Mouse (Mus musculus) limb, embryonic 11.5 days (tissue): Measurements from ENCODE around the gene 4930474N05Rik. TPM values are rescaled to one million over a fixed set of nuclear protein-coding genes. Genes with fewer than 3 reads are reported as not detected.

ENCODE experiments used
- ATAC-seq: fragments of 200-750 bp; cut with Nextera tagmentation; 2 replicates; pipeline ENCODE4 v1.8.0; 2017; ENCODE audit warnings: low read depth; ENCODE audit not compliant: insufficient number of reproducible peaks, low FRiP score, low TSS enrichment
- DNase-seq: peaks from one replicate; pipeline ENCODE4 v3.0.0-alpha.2; 2015; ENCODE audit warnings: low spot score
- H3K27ac ChIP-seq: fragments of 300-500 bp; sonication (generic); replicated peaks from 2 replicates; pipeline ENCODE4 v1.5.1; 2014; ENCODE audit warnings: low read depth, mild to moderate bottlenecking, low read length
- H3K27me3 ChIP-seq: fragments of 300-500 bp; sonication (generic); 2 replicates; pipeline ENCODE4 v1.6.1; 2014; ENCODE audit warnings: mild to moderate bottlenecking, low read length, mixed read lengths; ENCODE audit not compliant: control insufficient read depth, insufficient read depth
- H3K36me3 ChIP-seq: fragments of 300-500 bp; sonication (generic); 2 replicates; pipeline ENCODE4 v1.6.1; 2014; ENCODE audit warnings: mild to moderate bottlenecking, low read length, moderate library complexity, mixed read lengths; ENCODE audit not compliant: control insufficient read depth, insufficient read depth
- H3K4me1 ChIP-seq: fragments of 300-500 bp; sonication (generic); 2 replicates; pipeline ENCODE4 v1.6.1; 2014; ENCODE audit warnings: low read length, mixed read lengths; ENCODE audit not compliant: control insufficient read depth, insufficient read depth
- H3K4me2 ChIP-seq: fragments of 300-500 bp; sonication (generic); 2 replicates; pipeline ENCODE4 v1.6.1; 2014; ENCODE audit warnings: low read depth, mild to moderate bottlenecking, moderate library complexity; ENCODE audit not compliant: severe bottlenecking
- H3K4me3 ChIP-seq: fragments of 300-500 bp; sonication (generic); 2 replicates; pipeline ENCODE4 v1.5.1; 2014; ENCODE audit warnings: low read depth, low read length
- H3K9ac ChIP-seq: fragments of 300-500 bp; sonication (generic); 2 replicates; pipeline ENCODE4 v1.6.1; 2014; ENCODE audit warnings: mild to moderate bottlenecking, low read length
- H3K9me3 ChIP-seq: fragments of 300-500 bp; sonication (generic); 2 replicates; pipeline ENCODE4 v1.6.1; 2016; ENCODE audit warnings: low read length; ENCODE audit not compliant: control insufficient read depth
- WGBS: fragments of 180-500 bp; shearing (Covaris S2); extraction: QIAGEN DNeasy Blood & Tissue Kit; methylation state at CpG from one replicate; pipeline ENCODE4 v1.1.7; 2014; 5-methylcytosine and 5-hydroxymethylcytosine counted together
- polyA plus RNA-seq: library from polyadenylated mRNA; unstranded; fragments of >200 nt; fragmentation: Nextera tagmentation; extraction: Ambion mirVana; gene quantifications from 2 replicates; pipeline ENCODE4 v1.2.1, GENCODE M21; 2014

Gene 4930474N05Rik
- polyA plus RNA-seq, 1 experiment from 2014 or later, result not detected

DNA sequence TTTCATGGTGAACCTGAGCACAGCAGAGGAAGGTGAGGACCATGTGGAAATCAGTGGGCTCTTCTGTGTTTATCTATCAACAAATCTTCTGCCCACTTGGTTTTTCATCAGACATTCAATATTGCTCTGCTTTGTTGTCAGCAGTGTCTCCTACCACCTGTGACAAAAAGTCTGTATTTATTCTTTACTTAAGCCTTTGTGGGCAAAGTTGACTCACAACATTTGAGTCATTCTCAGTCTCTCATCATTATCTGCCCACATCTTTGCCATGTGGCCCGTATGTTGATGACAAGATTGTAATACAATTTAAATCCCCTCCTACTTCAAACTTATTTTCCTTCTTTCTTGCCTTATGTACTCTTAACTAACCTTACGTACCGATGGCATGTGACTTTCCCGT, 43.0 kb downstream of the 4930474N05Rik start:
- H3K27ac ChIP-seq, result no peak overlapping the region
- DNase-seq, result no peak

DNA sequence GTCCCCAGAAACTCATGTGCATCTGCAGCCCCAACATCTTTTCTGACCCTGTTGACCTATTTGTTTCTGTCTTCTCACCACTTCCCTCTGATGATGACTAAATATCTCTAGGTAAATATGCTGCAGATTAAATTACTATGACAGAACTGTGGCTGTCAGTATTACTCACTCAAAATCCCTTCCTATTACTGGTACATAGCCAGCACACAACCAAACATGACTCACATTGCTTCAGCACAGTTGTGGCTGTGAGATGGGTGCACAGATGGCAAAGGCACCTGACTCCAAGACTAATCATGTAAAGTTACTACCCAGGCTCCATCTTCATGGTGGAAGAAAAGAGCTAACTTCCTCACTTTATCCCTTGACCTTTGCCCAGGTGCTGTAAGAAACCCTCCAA, 50.5 kb downstream of the 4930474N05Rik start:
- no peaks in the 10 kb centered on the region for H3K4me1 ChIP-seq
- H3K9me3 ChIP-seq, result no peaks in the 10 kb centered on the region
- no peak overlapping the region for H3K4me3 ChIP-seq
- H3K9ac ChIP-seq, result no peak overlapping the region
- no peak overlapping the region for H3K27ac ChIP-seq
- no peaks in the 10 kb centered on the region for H3K36me3 ChIP-seq
- H3K4me2 ChIP-seq, result no peak overlapping the region
- no peak for ATAC-seq
- no peak for DNase-seq
- H3K27me3 ChIP-seq, result no peaks in the 10 kb centered on the region

More for the DNA sequence above, 43.0 kb downstream of the 4930474N05Rik start:
- ATAC-seq, result no peak
- Histone ChIP-seq H3K27me3 (no peaks in the 10 kb centered on the region), H3K36me3 (no peaks in the 10 kb centered on the region), H3K9me3 (no peaks in the 10 kb centered on the region), H3K9ac (no peak overlapping the region), H3K4me3 (no peak overlapping the region), H3K4me1 (no peaks in the 10 kb centered on the region), H3K4me2 (no peak overlapping the region)
- 90% methylated on average over 4 of the region's 4 CpGs for WGBS
